Mouse (Mus musculus): ENCODE results near the gene Gm20388.

Gene Gm20388

GRCm38 (mm10) chr8:120498926-120499605 lies 588.4 kb downstream of the Gm20388 start:
- peak; percentile 89 to 95 for DNase-seq

DNA sequence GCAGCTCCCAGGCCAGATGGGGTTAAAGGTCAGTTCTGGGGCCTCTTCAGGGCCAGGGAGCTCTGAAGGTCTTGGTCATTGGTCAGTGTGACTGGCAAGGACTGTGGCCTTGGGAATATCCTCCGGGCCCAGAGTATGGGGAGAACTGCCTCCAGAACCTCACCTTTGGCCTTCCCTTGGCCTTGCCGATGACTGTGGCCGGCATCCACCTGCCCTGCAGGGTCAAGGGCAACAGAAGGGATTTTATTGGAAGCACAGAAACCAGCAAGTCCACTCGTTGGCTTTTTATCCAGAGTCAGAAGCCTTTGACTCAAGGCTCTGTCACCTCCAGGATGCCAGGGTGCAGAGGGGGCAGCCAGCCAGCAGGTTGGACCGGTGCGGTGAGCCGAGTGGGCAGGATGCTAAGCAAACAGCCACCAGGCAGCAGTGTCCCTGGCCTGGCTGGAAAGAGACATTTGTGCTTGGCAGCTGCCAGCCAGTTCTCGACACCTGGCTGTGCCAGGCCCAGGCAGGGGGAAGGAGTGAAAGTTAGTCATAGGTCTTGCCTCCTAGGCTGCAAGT lies 590.1 kb downstream of the Gm20388 start:
- peak in 1 of 2 experiments; percentile 68 for DNase-seq

DNA sequence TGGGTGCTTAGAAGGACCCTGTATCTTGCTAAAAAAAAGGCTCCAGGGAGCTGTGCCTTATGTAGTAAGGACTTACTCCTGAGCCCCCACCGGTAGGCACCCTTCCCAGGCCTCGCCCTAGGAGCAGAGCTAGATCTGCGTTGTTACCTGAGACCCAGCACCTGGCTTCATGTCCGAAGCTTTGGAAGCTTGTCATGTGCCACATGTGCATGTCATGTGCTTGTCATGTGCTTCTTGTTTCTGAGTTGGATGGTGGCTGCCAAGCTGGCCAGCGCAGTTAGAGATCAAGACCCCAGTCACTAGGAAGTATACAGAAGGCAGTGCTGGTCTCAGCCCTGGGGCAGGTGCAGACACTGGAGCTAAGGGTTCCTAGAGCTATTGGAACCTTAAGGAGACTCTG lies 590.8 kb downstream of the Gm20388 start:
- DNase-seq: no peak

- no peak for DNase-seq
These were observed 591.8 kb downstream of the Gm20388 start for GRCm38 (mm10) chr8:120502428-120502827.

DNA sequence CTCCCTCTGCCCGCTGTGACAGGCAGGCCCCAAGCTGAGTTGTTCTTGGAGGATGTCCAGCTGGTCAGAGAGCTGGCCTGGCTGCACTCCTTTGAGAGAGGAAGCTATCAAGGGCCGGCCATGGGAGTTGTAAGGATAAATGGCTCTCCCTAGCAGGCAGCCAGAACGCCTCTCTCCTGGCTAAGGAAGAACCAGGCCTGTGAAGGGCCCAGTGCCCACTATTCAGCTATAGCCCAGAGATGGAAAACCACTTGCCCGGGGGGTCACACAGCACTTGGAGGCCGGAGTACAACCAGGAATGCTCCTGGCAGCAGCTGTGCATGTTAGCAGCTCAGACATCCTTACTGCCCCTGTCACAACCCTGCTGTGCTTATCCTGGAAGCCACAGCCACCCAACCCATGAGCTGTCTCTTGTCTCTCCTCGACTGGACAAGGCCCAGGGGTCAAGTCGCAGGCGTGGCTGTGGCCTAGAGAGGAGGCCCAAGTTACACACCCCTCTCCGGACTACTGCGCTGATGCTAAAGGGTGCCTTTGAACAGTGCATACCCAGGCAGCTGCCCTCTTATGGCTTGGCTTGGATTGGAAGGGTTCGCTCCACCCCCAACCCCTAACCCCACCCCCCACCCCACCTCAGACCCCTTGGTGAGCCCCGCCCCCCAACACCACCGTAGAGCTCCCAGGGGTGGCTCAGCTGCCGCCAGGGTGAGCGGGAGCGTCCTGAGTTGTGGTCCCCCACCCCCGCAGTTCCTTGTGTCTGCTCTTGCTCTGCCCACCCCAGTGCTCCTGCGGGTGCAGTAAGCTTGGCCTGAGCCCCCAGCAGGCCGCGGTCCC lies 593.8 kb downstream of the Gm20388 start:
- DNase-seq: peak; percentile 80 to 81

GRCm38 (mm10) chr8:120505082-120505511 lies 594.5 kb downstream of the Gm20388 start:
- no peak for DNase-seq

- no peak for DNase-seq
These were observed 595.1 kb downstream of the Gm20388 start for GRCm38 (mm10) chr8:120505619-120506310.

GRCm38 (mm10) chr8:120506562-120506961 lies 595.9 kb downstream of the Gm20388 start:
- no peak for DNase-seq

DNA sequence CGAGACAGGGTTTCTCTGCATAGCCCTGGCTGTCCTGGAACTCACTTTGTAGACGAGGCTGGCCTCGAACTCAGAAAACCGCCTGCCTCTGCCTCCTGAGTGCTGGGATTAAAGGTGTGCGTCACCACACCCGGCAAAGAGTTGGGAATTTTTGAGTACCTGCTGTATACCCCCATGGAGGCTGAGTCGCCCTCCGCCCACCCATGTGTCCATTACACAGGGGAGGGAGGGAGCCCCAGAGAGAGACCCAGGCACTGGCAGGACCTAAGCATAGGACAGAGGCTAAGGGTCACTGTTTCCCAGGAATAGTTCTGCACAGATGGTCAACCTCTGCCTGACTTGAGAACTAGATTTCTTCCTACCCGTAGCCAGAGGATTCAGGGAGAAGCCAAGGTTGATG lies 596.6 kb downstream of the Gm20388 start:
- no peak for DNase-seq

DNA sequence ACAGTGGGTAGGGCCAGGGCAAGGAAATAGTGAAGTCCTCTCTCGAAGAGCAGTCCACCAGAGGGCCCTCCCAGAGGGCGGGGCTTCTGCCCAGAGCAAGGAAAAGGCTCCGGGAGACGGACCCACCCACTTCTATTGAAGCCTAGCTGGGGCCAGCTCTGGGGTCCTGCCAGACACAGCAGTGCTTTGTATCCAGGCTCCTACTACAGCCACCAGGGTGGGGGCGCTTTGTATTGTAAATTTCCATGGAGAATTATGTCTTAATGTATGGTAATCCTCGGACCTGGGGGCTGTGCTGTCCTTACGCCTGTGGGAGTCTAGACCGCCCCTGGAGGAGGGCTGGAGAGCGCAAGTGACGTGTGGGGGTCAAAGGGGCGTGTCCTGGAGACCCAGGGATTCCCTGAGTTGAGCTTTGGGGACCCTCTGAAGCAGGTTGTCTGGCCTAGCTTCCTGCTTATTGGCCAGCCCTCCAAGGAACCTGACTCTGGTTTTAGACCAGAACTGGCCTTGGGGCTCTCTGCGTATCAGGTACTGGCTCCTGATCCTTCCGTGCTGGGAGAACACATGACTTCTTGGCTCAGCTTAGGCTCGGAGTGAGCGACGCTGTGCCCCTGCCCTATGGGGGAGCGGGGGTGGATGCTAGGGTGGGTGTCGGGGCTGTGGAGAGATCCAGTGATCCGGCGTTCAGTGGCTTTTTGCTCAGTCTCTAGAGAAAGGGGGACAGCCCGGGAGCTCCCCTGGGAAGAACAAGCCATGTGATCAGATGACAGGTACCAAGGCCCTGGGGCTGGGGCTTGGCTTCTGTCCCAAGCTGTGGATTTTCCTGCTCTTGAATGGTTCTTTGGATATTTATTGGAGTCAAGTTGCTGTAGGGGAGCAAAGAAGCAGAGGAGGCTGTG lies 598.7 kb downstream of the Gm20388 start:
- no peak for DNase-seq

DNA sequence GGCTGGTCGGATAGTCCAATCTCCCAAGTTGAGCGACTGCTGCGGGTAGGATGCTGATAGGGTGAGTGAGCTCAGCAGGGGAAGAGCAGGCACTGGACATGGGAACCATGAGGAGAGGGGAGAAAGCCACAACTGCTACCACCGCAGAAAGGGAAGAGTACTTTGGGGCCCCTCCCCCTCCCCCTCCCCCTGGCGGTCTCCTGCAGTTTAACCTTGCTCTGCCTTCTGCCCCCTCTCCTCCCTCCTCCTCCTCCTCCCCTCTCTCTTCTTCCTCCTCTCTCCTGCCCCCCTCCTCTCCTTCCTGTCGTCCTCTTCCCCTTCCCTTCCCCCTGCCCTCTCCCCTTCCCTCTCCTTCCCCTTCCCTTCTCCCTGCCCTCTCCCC lies 599.4 kb downstream of the Gm20388 start:
- no peak for DNase-seq

DNA sequence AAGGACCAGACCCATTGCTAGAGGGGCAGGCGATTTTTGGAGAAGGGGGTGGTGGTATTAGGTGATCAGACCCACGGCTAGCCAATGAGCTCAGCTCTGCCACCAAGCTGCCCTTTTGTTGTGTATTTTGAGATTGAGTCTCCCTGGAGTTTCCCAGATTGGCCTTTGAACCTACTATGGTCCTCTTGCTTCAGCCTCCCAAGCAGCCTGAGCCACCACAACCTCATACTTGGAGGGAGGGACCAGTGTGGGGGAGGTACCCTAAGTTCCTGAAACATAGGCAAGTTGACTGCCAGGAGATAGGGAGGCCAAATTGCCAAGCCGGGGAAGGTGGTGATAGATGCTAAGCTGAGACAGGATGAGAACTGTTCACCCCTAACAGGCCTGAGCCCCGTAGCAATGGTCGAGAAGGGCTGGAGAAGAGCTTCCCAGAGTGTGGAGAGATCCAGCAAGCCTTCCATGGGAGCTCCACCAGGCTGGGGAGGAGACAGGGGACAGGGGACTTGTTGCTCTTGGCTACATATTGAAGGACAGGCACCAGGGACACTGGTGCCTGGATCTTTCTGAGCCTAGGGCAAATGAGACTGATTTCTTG lies 600.3 kb downstream of the Gm20388 start:
- DNase-seq: no peak

- DNase-seq: no peak
These were observed 601.1 kb downstream of the Gm20388 start for GRCm38 (mm10) chr8:120511737-120512136.

DNA sequence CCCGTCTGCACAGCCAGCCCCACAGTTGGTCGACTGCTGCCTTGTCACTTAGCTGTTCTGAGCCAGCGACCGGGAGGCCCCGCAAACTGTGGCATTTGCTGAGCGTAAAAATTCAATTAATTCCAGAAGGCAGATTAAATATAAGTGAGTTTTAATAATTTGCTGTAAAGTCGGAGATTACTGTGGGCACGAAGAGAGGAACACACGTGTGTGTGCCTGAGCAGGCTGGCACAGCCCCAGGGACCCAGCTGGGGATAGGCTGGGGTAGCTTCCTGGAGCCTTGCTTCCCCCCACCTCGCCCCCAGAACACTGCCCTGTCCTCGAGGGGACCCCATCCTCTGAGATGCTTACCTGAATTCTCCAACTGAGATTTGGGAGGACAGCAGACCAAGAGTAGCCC lies 601.7 kb downstream of the Gm20388 start:
- DNase-seq: no peak

DNA sequence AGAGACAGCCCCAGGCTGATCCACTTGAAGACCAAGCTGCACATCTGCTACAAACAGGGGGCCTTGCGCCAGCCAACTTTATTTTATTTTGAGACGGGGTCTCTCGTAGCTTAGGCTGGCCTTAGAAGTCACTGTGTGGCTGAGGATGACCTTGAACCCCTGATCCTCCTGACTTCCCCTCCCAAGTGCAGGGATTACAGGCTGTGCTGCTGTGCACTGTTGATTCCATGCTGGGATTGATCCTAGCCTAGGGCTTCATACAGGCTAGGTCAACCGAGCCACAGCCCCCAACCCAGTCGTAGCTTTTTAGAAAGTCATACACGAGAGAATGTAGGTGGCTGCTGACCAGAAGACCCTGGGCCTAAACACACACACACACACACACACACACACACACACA lies 602.5 kb downstream of the Gm20388 start:
- DNase-seq: no peak

DNA sequence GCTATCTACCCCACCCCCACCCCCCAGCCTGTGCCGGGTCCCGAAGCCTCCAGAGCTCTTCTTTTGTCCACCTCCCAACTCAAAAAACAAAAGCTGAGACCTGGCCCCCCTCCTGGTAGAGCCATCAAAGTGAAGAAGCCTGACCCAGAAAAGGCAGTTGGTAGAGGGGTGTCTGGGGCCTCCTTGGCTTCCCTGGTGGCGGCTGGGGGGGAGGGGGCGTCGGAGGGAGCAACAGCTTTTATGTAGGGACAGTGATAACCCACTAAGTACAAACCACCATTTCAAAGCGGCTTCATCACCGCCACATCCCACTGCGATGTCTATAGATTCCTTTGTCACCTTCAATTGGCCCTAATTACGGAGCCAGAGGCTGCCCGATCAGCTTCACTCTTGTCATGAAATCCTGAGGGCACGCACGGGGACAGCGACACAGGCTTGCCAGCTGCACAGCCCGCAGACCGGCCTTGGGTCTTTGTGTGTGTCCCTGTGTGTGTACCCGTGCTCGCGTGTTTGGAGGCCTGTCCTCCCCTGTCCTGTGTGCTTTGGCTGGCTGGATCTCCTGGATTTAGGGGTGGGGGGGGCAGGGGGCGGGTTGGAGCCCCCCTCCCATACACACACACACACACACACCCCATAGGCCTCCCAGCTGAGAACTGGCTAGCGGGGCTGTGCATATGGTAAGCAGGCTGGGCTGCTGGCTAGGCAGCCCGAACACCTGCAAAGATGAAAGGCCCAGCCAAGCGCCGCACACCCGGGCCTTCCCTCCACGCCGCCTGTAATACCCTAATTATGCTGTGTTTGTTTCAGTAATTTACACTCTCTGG lies 603.2 kb downstream of the Gm20388 start:
- DNase-seq: no peak

GRCm38 (mm10) chr8:120515214-120515613 lies 604.6 kb downstream of the Gm20388 start:
- no peak for DNase-seq

DNA sequence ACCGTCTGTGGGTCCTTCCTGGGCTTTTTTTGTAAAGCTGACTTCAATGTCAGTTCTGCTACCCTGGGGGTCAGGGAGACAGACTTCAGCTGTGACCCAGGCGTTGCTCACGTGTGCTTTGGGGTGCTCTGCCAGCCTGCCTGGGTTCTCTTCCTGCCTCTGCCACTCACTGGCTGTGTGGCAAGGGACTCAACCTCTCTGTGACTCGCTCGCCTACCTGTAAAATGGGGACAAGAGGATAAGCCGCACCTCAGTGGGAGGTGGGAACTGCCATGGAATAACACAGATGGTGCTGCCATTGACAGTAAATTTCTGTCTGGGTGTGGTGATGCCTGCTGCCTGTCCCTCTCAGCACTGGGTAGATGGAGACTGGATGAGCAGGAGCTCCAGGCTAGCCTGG lies 605.0 kb downstream of the Gm20388 start:
- no peak for DNase-seq

DNA sequence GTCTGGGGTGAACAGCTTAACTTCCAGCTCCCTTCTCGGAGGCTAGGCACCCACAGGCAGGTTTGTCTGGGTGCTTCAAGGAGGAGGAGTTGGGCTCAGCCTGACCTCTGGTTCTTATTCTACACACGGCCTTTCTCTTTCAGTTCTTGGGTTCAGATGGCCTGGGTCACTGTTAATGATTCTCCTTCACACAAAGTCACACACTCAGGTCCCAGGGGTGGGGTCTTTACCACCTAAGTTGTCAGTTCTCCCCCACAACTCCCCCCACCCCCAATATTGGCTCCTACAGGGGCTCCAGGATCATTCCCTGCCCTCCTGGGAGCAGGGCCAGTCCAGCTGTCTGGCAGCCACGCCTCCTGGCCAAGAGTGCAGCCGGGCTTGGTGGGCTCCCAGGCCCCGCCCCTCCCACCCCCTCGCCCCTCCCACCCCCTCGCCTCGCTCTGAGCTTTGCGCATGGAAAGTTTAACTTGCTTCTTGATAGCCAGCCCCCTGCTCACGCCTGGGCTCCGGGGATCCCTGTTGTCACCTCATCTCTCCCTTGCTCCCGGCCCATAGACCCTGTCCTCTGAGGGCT lies 605.6 kb downstream of the Gm20388 start:
- no peak for DNase-seq

GRCm38 (mm10) chr8:120517666-120518410 lies 607.2 kb downstream of the Gm20388 start:
- DNase-seq: no peak

Data from kidney, adult 8-10 months (tissue).